Comparison of ENCODE assay signal across 8 mouse cellular contexts in genomic region chr13:37508385-37509351, GRCm38 (mm10).
DNase-seq lines count a peak whose midpoint lies in the region; ATAC-seq lines count a peak whose summit lies in the region.
"Had no signal": no experiment of that assay in that cellular context is flagged by ENCODE, and none has a peak within 500 bp of the region (broad histone marks: within the 10 kb centered on the region; RNA-seq: fewer than 3 reads in every experiment).

No protein-coding gene starts in this region.

- H3K36me3 ChIP-seq in heart, embryonic 10.5 days, result no peaks in the 10 kb centered on the region
- no peaks in the 10 kb centered on the region for H3K36me3 ChIP-seq in lung, embryonic 16.5 days (ENCODE audit: control insufficient read depth, insufficient read depth, low read length)

- H3K27ac ChIP-seq in heart, embryonic 10.5 days, result peak overlapping the region; percentile 86
- peak overlapping the region; percentile 96 for H3K27ac ChIP-seq in lung, embryonic 16.5 days (ENCODE audit: low read length)

- 25% methylated on average over 19 of the region's 19 CpGs for WGBS in heart, embryonic 10.5 days
- 20% methylated on average over 19 of the region's 19 CpGs for WGBS in lung, embryonic 16.5 days

- peak overlapping the region; percentile 61 for H3K9ac ChIP-seq in lung, embryonic 16.5 days (ENCODE audit: low read length)

- peak overlapping the region; percentile 34 for H3K4me2 ChIP-seq in lung, embryonic 16.5 days (ENCODE audit: low read depth, low read length)

- peak overlapping the region; percentile 39 for H3K4me3 ChIP-seq in heart, embryonic 10.5 days
- no peak overlapping the region for H3K4me3 ChIP-seq in lung, embryonic 16.5 days (ENCODE audit: low read length)
- H3K4me3 ChIP-seq: erythroblast, embryonic 14.5 days had no signal

- DNase-seq in ES-CJ7 (ENCODE audit: low read depth, low spot score) (peak; percentile 46), NIH3T3 (ENCODE audit: low read depth) (peak; percentile 22)
- DNase-seq in heart, embryonic 10.5 days (ENCODE audit: low spot score), result no peak
- DNase-seq in kidney, adult 9 months, result peak; percentile 80
- DNase-seq in right cerebral cortex, postnatal 25 days, result no peak
- DNase-seq in urinary bladder, postnatal 4 days (ENCODE audit: low spot score in 2 of 2), result no peak

- H3K27me3 ChIP-seq in heart, embryonic 10.5 days (ENCODE audit: insufficient read depth, poor library complexity, severe bottlenecking), result no peaks in the 10 kb centered on the region
- no peaks in the 10 kb centered on the region for H3K27me3 ChIP-seq in lung, embryonic 16.5 days (ENCODE audit: control insufficient read depth, insufficient read depth, low read depth, low read length)

- ATAC-seq in lung, embryonic 16.5 days (ENCODE audit: low read depth), result peak; percentile 70

- no peaks in the 10 kb centered on the region for H3K9me3 ChIP-seq in heart, embryonic 10.5 days
- no peaks in the 10 kb centered on the region for H3K9me3 ChIP-seq in lung, embryonic 16.5 days (ENCODE audit: control insufficient read depth, low read length)

- H3K4me1 ChIP-seq in heart, embryonic 10.5 days, result peaks cover 57% of the 10 kb centered on the region
- H3K4me1 ChIP-seq in lung, embryonic 16.5 days (replicated peaks; ENCODE audit: control insufficient read depth, insufficient read depth, low read length), result peaks cover 50% of the 10 kb centered on the region

Comparison
In these comparisons a context has a peak if more than half of its experiments do, and no peak if none do; other contexts are left out.
1. DNase-seq: peak in ES-CJ7 (single experiment), NIH3T3 (single experiment) and kidney, adult 9 months (single experiment); none in heart, embryonic 10.5 days (single experiment), right cerebral cortex, postnatal 25 days (single experiment) and urinary bladder, postnatal 4 days (0 of 2).